Mouse (Mus musculus): Measurements from ENCODE around the gene Elk4.
A peak's percentile ranks its signal among the peaks of the same experiment; 100 is the strongest.

Elk4 gene

DNA sequence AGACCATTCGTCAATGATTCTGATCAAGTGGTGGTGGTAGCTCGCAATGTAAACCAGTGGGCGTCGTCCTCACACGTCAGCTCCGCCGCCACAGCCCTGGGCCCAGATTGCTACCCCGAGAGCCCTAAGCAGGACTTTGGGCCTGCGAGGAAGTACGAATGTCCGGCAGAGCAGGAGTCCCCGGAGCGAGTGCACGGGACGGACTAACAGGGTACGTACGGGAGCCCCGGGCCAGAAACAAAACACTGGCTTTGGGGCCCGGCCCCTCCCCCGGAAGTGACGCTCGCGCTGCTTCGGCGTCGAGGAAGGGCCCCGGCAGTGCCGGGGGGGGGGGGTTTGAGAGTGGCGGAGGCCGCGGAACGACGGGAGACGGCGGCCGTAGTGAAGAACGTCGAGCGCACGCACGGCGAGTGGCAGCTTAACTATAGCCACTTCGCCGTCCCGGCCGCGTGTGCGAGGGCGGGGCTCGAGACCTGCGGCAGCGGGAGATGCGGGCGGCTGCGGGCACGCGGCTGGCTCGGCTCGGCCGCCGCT is at the start of gene Elk4:
Elk4 (plus strand) TSS at position 326 of the 534 bp plus-strand sequence.
- peak; percentile 94 for DNase-seq (ENCODE audit: low spot score)

DNA sequence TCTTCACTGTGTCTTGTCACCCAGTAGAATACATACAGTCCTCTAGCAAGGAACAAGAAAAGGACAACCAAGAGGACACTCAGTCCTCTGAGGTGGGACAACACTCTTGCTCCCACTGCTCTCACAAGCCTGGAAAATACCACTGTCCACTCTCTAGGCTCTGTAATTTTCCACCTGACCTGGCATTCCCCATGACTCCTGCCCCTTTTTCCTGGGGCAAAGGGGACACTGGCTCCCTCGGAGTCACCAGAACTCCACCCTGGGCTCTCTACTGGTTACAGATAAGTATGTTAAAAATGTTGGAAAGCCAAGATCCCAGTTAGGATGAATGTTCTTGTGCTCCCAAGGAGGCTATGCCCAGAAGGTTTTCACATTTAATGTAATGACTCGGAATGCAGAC is 46.4 kb upstream of the Elk4 start:
- DNase-seq (ENCODE audit: low spot score): no peak

DNA sequence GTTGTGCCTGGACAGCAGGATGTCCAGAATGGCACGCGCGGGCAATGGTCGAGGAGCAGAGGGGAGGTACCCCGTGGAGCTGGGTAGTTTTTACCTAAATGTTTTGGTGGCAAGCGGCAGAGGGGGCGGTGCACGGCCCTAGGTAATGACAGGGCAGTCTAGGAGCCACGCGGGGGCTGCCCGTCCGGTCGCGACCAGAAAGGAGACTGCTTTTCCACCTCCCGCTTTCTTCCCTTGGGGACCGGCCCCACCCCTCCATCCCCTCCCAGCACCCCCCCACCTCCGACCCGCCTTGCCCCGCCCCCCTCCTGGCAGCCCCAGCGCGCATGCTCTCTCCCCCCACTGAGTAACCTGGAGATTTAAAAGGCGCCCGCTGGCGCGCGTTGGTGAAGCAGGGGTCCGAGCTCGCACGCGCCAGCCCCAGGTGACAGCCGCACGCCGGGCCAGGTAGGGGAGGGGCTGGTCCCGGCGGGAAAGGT is 44.8 kb upstream of the Elk4 start, which contains the start of gene Slc45a3:
Slc45a3 (plus strand) TSS at position 362 of the 479 bp plus-strand sequence.
- peak; percentile 74 for DNase-seq (ENCODE audit: low spot score)

DNA sequence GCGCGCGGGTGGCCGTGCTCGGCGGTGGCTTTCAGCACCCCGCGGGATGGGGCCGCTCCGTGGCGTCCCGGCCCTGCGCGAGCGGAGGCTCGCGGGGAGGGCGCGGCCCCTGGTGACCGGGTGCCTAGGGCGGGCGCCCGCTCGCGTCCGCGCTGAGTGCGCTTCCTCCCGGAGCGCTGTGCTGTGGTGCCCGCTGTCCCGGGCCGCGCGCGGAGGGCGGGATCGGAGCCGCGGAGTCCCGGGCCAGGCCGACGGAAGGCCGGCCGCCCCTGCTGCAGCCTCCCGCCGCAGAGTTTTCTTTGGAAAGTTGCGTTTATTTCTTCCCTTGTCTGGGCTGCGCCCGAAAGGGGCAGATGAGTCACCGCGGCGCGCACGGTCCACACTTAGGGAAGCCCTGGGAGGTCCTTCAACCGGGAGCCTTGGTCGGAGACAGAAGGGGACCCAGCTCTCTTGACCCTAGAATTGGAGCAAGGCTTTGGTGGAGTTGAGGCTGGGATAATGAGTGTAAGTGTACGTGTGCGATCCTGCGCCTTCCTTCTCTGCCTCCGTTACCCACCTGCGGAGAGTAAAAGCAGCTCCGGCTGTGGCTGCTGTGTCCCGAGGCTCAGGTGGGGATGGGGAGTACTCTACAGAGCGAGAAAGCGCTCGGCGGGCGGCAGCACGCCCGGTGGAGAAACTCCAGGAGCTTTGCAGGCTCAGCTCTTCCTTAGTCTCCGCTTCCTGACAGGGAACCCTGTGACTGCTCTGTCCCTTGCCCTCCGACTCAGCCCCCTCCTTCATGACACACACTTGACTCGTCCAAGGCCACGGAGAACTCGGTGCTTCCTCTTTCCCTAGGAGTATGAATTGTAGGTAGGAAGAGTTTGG is 44.1 kb upstream of the Elk4 start:
- DNase-seq (ENCODE audit: low spot score): no peak

DNA sequence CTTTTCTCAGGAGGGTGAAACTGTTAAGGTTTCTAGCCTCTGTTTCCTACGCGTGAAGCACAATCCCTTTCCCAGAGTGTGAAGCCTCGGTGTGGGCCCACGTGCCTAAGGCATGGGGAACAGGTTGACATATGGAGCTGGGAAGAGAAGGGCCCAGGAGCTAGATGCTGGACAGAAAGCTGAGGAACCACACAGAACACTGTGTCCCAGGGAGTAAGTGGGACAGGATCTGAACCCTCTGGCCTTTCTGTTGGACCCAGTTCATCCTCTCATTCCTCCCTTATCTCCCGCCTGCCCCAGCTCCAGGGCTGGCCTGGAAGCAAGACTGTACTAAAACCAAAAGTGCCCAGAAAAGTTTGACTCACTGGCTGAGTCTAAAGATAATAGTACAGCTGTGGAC is 43.3 kb upstream of the Elk4 start:
- DNase-seq (ENCODE audit: low spot score): no peak

DNA sequence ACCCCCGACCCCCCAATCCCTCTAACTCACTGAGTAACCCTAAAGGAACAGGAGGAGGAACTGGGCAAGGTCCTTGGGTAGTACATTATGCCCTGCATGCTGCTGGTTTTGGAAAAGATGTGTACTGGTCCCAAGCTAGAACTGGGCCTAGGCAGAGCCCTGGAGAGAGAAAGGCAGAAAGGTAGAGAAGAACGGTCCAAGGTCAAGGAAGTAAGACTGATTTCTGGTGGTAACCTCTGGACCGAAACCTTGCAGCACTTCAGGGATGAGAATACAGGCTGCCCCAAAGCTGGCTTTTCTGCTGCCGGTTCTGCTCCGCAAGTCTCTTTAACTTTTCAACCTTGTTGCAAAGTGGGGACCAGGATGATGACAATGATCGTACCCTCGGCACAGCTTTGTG is 42.8 kb upstream of the Elk4 start:
- no peak for DNase-seq (ENCODE audit: low spot score)

DNA sequence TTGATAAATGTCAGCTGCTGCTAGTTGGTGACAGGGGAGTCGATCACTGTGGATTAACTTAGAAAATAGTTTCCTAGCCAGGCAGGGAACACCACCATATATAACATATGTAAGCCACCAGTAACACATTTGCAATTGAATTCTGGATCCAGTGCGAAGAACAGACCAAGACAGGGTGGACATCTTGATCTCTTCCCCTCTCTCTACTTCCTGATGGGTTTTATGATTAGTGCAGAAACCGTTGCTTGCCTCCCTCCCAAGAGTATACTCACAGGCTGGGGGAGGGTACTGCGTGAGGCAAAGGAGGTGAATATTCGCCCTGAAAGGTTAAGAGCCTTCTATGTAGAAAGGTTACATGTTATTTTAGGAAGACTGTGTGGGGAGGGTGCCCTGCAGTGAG is 41.6 kb upstream of the Elk4 start:
- DNase-seq (ENCODE audit: low spot score): no peak

DNA sequence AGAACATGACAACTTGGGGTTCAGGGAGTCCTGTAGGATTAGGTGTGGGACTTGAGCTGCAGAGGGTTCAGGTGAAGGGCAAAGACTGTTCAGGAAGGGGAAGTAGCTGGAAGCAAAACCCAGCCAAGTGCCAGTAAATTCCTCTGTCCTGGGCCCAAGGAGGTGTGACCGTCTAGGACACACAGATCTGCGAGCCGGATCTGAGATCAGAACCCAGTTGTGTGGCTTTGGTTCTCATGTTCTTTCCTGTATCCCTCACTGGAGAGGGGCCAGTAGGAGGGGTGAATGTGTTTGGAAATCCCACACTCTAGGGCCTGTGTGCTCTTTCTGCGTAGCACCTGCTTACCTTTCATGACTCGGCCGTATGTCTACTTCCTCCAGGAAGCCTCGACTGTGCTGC is 40.1 kb upstream of the Elk4 start:
- no peak for DNase-seq (ENCODE audit: low spot score)

DNA sequence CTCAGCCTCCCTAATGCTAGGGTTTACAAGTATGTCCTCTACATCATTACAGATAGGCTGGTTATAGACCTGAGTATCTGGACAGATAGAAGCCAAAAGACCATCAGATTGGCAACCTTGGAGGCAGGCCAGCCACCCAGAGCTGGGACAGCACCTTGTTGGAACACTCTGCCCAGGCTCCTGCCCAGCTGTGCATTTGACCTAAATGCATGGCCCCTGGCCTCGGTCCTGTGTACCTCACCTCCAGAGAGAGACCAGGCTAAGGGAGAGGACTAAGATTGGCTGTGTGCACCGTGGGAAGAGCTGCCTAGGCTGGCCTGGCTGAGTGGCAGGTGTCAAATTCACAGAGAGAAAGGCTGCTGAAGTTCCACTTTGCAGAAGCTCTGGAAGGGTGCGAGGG is 38.9 kb upstream of the Elk4 start:
- DNase-seq (ENCODE audit: low spot score): no peak

DNA sequence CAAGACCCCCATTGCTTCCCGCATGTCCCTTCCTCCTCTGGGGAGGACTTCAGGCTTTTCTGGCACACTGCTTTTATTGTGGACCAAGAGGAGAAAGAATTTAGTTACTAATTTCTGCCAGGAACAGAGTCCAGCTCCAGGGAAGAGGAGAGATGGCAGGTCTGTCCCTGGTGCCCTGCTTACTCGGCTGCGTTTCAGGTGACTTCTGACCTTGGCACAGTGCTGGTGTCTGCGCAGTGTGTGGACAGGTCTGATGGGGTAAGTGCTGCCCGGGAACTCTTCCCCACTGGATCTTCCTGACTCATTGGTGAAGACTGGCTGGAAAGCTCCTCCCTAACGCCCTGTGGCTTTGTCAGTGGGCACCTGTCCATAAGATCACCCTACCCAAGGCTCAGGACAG is 38.4 kb upstream of the Elk4 start:
- no peak for DNase-seq (ENCODE audit: low spot score)

DNA sequence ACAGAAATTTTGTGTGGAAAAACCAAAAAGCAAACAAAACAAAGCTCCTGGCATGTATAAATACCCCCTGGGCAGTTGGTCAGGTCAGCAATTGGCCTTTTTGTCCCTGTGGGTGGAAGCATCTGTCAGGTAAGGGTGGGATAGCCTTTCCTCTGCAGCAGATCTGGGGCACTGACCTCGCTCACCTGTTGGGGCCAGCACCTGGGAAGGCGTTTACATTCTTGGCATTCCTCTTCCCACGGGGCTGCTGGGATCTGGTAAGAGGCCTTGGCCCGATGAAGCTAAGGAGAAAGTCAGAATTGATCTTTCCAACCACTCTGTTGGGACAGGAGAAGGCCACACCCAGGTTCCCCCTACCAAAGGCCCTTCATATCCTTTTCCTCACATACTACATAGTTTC is 37.6 kb upstream of the Elk4 start:
- no peak for DNase-seq (ENCODE audit: low spot score)

DNA sequence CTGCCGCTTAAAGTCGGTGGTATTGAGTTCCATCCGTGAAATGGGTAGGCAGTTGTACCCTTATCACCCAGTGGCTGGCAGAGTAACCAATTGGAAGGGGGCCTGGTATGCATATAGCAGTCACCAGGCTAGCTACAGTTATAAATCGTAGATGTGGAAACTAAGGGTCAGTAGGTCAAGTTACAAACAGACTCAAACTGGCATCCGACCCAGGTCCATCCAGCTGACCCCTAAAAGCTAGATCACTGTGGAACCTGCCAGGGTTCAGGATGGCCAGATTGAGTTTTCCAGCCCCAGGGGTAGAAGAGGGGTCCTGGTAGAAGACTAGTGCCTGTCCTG is 37.1 kb upstream of the Elk4 start:
- no peak for DNase-seq (ENCODE audit: low spot score)

DNA sequence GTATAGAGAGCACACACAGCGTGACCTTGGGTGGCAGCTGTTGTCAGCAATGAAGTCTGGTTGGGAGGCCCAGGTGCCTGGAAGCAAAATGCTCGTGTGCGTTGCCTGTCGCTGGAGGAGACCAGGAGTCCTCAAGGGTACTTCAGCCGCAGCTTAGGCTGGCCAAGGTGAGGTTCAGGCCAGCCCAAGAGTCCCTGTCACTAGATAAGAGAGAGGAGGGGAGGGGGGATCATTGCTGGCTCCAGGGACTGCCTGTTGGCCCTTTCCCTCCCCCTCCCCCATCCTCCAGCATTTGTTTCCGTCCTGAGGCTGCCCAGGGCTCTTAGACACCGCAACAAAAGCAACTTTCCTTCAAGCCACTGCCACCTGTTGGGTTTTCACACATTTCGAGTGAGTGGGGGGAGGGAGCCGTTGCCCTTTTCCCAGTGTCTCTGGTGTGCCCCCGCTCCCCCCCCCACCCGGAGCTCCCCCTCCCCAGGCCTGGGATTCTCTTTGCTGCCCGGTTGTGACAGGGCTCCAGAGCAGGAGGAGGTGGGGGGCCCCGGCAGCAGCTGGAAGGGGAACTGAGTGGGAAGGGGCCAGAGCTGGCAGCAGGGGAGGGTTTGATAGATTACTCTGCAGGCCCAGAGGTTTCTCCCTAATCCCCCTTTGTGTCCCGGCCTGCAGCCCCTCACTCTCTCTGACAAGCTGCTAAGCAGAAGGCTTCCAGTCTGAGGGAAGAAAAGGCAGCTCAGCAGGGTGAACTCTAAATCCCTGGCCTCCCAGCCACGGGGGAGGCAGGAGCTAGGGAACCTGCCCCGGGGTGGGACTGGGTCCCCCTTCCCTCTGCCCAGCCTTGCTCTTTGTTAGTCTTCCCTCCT is 36.5 kb upstream of the Elk4 start:
- no peak for DNase-seq (ENCODE audit: low spot score)

DNA sequence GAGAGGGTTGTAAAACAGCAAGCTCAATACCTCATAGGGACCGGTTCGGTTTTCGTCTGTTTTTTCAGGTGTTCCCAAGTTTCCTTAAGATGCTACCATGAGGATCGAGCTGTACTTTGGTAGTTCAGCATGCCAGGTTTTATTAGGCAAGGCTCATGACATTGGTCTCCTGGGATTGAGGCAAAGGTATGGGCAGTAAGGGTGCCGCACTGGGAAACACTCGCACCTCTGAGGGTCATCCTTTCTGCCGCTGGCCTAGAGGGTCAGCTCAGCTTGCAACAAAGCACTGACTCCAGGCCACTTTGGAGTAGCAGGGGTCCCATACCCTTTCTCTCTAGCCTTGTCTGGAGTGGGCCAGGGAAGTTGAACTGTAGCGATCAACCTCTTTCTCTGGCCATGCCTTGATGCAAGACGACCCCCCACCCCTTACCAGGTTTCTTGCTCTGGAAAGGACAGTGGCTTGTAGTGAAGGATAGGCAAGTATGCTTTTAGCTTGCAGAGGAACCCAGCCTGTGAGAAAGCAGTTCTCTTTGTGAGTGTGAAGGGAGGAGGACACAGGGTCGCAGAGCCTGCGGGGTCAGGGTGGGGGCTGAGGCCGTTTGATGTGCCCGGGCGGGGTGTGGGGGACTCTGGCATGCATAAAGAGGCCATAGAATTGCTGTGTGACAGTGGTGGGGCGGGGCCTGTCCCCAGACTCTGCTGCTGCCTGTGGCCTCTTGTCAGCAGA is 35.5 kb upstream of the Elk4 start:
- DNase-seq (ENCODE audit: low spot score): no peak

DNA sequence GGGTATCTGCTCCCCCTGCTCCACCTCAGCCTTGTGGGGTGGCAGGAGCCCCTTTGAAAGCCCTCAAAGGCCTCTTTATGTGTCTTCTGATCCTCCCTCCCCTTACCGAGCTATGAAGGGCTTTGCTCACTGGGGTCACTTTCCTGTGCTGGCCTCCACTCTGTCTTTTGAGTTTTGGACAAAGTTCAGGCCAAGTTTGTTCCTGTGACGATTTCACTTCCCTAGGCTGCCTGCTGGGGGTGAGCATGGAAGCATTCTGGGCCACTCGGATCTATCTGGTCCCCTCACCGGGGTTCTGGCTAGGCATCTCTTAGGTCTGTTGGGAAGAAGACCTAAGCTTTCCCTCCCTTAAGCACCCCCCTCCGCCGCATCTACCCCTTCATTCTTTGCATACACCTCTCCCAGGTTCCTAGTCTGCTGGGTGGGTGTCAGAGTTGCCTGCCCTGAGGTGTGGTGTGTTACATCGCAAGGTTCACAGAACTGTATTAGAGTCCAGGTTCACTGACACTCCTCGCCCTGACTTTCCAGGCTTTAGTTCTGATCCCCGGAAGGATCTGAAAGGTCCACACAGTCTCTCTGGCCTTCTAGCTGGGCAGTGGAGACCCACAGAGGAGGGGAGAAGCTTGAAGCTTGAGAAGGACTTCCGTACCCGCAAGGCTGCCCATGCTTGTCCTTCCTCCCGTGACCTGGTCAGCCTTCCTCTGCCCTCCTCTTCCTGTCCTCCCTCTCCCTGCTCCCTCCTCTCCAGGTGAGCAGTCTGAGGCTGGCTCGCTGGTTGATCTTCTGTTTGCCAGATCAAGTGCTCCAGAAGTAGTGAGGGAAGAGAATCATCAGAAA is 34.7 kb upstream of the Elk4 start:
- DNase-seq (ENCODE audit: low spot score): no peak

DNA sequence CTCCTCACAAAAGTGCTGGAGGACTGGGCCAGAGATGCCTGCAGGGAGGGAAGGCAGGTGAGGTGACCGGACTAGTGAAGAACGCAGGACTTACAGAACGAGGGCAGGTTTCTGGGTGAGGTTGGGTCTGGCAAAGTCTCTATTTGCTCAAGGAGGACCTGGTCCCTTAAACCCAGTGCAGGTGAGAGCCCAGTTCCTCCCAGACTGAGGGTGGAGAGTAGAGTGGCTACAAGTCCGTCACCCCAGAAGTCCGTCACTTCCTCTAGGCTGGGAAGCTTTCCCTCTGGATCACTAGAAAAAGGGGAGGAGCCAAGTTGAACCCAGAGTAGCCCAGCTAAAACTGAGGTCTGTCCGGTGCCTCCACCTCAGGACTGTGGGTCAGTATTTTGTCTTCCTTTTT is 33.4 kb upstream of the Elk4 start:
- DNase-seq (ENCODE audit: low spot score): no peak

DNA sequence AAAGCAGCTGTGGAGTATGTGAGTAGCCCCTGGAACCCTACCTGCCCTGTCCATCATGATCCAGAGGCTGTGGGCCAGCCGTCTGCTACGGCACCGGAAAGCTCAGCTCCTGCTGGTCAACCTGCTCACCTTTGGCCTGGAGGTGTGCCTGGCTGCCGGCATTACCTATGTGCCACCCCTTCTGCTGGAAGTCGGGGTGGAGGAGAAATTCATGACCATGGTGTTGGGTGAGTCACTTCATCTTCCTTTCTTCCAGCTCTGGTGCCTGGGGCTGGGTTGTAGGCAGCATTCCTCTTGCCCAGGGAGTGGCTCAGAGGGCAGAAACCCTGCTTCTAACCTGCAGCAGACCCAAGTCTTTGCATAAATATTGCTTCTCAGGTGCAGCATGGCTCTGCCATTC is 30.5 kb upstream of the Elk4 start:
- DNase-seq (ENCODE audit: low spot score): no peak

DNA sequence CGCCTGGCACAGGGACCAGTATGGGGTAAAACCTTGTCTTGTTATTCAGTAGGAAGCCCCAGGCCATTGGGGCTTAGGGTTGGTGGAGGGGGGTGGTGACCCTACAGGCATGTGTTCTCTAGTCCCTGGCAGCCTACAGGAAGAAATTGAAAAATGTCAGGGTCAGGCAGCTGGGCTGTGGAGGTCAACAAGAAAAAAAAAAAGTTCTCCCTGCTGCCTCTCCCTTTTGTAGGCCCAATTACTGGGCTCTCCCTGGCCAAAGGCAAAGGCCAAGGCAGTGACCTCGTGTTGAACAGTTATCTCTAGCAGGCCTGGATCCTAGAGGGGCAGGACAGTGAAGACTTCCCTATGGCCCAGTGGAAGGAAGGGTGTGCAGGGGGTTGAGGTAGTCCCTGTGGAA is 26.9 kb upstream of the Elk4 start:
- no peak for DNase-seq (ENCODE audit: low spot score)

DNA sequence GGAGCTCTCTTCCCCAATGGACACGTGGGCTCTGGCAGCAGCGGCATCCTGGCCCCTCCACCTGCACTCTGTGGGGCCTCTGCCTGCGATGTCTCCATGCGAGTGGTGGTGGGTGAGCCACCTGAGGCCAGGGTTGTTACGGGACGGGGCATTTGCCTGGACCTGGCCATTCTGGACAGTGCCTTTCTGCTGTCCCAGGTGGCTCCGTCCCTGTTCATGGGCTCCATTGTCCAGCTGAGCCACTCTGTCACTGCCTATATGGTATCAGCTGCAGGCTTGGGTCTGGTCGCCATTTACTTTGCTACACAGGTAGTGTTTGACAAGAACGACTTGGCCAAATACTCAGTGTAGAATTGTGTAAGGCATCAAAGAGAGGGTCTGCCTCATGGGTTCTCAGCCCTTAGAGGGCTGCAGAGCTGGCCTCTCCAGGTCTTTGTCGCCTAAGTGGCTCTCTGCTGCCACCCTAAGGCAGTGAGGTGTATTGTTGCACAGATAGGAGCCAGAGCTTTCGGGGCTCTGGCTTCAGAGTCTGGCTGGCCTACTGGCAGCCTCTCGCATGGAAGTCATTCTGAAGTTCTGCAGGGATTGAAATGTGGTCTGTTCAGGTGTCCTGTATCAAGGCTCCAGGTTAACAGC is 25.9 kb upstream of the Elk4 start:
- peak; percentile 84 for DNase-seq (ENCODE audit: low spot score)

DNA sequence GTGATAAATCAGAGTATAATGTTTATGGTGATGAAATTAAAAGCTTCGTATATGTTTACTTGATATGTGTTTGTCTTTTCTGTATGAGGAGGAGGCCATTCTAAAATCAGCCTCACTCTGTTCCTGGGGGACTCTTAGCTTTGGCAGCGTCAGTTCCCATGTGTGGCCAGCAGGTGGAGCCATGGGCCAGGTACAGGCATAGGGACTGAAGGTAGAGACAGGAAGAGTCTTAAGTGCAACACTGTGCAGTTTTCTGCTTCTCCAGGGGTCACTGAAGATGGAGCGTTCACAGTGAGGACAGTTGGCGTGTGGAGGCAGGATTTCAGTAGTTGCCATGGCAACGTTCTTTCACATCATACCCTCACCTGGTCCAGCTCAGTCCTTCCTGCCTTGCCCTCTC is 24.5 kb upstream of the Elk4 start:
- peak; percentile 88 for DNase-seq (ENCODE audit: low spot score)

DNA sequence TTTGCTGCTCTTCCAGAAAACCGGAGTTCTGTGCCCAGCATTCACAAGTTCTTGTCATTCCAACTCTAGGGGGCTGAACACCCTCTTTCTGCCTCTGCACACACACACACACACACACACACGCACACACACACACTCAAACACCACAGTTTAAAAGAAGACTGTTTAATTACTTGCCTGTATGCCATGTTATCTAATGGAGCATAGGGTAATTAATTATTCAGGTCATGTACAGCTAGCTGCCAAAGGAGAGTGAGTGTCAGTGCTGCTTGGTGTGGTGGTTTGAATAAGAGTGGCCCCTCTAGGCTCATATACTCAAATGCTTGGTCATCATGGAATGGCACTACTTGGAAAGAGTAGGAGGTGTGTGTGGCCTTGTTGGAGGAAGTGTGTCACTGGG is 23.6 kb upstream of the Elk4 start:
- DNase-seq (ENCODE audit: low spot score): no peak

All from testis, postnatal 10 days (tissue).